Mouse (Mus musculus) ovary, postnatal 36 days (tissue): ENCODE data around the gene Cbarp.

Source experiments
- DNase-seq: peaks from one replicate; pipeline ENCODE4 v3.0.0; 2022; ENCODE audit warnings: low spot score, mixed read lengths

Cbarp gene

DNA sequence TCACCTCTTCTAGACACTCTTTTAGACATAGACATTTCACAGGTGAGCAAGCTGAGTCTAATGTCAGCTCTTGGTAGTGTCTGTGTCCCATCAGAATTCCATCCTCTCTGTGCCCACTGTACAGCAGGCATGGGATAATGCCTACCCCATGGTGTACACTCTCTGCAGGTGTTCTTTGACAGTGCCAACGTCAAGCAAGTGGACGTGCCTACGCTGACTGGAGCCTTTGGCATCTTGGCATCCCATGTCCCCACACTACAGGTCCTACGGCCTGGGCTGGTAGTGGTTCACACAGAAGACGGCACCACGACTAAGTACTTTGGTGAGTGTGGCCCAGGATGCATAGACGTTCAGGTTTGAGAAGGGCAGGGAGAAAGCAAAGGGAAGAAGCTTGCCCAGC, 3.0 kb upstream of the Cbarp start:
- DNase-seq, result no peak

DNA sequence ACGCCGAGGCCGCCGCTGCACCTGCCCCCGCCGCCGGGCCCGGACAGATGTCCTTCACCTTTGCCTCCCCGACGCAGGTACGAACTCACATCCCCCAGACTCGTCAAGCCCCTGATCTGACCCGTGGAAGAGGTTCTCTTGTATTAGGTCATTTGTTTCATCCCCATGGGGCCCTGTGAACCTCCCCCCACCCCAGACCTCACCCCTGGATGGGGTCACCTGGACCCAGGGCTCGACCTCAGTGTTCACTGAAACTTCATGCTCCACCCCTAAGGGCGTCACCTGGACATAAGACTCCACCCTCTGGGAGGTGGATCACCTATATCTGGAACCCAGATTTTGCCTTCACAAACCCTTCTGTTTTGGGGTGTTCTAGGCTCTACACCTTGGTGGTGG, 1.9 kb upstream of the Cbarp start:
- DNase-seq, result no peak

DNA sequence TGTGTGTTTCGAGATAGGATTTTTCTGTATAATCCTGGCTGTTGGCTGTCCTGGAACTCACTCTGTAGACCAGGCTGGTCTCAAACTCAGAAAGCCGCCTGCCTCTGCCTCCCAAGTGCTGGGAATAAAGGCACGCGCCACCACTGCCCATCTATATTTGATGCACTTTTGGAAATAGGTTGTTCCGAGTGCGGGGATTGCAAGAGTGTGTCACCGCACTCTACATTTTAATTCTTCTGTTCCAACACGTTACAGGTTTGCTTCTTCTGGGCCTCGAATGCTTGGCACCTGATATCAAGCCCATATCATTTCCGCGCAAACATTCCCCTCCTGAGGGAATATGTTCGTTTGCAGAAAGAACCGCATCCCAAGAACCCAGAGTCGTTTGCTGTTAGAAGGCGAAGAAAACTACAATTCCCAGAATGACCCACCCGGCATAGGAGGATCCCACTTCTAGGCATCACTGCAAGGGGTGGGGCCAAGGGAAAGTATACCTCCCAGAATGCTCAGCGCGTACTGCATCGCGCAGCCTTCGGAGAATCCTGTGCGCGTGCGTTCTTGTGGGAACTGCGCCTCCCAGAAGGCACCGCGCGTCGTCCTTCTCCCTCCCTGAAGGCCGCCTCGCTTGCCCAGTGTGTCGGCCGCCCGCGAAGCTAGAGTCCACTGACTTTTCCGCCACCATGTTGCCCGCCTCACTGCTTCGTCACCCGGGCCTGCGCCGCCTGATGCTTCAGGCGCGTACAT, 1.3 kb upstream of the Cbarp start:
- peak; percentile 89 for DNase-seq

DNA sequence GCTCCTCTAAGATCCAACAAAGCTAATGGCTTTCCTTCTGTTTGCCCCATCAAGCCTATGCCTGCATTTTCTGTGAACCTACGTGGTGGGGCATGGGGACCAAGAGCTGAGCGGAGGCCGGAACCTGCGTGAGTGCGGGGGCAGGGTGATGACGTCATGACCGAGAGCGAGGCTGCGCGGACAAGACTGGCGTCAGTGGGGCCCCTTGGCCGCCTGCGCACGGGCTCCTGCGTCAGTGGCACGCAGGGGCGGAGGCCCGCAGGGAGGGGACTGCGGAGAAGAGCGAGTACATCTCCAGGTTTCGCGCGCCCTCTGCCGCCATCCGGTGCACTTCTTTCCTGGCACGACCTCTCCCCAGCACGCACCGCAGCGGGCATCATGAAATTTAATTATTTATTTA, 608 bp upstream of the Cbarp start:
- DNase-seq, result peak; percentile 96

DNA sequence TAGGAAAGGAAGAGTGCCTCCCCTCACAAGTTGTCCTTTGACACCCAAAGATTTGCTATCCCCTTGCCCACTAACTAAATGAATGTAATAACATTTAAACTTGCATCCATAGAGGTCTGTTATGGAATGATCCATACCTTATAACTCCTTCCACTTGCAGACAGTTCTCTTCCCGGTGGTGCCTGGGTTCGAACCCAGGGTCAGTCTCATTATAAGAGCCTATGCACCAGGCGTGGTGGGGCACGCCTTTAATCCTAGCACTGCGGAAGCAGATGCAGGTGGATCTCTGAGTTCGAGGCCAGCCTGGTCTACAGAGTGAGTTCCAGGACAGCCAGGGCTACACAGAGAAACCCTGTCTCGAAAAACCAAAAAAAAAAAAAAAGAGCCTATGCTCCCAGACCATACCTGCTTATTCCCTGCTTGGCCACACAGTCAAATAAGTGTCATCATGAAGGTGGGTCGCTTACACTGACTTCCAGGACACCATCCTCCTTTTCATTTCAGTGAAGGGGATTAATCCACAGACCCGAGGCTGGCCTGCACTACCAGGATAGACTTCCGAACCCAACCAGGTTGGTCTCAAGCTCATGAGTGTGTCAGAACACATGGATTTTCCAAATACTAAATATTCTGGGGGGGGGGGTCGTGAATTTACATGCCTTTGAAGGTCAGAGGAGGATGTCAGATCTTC, 515 bp downstream of the Cbarp start:
- DNase-seq, result no peak

DNA sequence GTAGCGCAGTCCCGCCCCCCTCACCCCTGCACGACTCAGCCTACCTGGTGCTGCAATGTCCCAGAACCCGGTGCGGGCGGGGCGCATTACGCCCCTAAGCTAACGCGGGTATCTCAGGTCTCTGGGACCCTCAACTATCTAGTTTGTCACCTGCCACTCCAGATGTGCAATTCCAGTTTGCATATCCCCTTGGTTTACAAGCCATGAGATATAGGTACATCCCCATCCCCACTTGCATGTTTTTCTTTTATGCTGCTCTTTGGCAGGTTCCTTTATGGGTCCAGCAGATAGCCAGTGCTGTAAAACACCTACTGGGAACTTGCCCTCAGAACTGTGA, 1.2 kb downstream of the Cbarp start:
- no peak for DNase-seq

DNA sequence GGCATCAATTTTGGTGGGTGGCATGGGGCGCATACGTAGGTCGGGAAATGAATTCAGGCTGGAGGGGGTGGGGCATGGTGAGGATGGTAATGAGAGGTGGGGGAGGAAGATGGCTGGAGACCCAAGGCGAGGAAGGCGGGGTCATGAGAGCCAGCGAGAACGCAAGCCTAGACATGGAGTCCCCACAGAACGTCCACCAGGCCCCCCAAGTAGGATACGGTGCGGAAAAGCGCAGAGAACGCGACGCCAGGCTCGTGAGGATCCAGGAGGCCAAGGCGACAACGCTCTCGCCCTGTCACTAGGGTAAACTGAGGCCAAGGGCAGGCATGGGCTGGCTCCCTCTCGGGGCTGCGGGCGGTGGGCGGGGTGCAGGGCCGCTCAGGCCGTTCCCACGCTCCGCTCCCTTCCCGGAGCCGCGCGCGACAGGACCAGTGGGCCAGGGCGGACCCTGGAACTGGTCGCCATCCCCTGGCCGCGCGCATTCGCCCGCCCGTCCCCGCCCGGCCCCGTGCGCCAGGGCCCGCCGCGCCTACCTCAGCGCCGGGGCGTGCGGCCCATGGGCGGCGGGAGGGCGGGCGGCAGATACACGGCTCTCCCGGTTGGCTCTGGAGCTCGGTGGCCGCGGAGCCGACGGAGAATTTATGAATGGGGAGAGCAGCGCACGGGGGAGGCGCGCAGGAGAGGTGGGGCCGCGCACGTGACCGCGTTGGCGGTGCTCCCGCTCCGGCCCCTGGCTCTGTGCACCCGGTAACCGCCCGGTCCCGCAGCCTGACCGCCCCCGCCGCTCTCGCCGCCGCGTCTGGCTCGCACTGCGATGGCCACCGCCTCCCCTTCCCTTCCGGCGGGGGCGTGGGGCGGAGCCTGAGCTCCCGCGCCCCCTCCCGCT, 1.8 kb downstream of the Cbarp start, which contains the start of gene Atp5d:
Gene Atp5d, plus strand, starts transcription at position 80 of the 886 bp plus-strand sequence.
- DNase-seq, result peak; percentile 75

DNA sequence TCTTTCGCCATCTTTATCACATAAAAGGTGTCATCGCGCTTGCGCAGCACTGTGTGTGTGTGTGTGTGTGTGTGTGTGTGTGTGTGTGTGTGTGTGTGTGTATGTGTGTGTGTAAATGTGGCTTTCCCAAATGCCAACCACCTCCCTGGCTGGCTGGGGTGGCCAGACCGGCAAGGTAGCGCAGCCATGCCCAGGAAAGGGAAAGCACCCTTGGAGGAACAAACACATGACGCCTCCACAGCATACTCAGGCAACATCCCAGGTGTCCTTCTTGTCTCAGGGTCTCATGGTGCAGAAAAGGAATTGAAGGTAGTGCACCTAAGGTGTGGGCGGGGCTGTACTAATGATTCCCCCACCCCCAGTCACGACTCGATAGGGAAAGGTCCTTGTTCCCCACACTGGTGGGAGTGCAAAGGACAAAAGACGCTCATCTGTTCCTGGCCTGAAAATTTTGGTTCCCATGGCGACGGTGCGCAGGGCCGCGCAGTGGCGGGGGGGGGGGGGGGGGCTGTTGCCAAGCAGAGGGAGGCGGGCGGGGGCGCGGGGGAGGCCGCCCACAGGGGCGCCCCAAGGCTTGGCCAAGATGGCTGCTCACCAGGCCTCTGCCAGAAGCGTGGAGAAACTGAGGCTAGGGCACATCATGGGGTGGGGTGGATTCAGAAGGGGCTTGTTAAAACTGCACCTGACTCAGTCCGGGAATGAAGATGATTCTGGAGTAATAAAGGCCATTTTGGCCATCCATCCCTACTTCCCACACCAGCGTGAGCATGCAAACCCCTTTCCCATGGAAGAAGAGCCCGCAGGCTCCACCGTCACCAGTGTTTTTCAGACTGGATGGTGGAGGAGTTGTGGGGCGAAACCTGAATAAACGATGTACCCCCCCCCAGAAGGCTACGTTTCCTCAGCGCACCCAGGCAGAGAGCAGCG, 2.7 kb downstream of the Cbarp start:
- no peak for DNase-seq

DNA sequence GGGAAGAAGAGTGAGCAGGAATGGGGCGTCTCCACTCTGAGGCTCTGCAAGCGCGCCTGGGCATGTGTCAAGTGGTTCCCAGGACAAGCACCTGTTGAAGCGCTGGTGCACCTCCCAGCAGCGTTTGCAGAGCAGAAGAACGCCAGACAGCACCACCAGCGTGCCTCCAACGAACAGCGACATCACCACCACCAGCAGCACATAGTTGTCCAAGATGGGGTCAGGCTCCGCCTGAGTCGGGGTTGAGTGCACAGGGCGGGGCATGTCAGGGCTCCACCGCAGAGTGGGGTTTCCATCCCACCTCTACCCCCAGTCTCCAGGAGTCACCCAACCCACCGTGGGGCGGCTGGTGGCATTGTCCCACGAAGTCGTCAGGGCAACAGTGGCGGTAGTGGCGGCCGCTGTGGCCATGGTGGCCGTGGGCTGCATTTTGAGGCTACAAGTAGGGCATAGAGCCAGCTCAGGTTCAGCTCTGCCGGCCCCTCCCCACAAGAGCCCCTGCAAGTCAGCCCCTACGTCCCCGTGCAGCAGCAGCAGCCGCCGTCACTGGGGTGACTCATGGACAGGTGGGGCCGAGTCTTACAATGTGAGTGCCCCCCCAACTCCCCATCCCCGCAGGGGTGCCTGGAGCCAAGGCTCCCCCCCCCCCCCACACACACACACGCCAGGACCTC, 3.5 kb downstream of the Cbarp start:
- DNase-seq, result no peak

DNA sequence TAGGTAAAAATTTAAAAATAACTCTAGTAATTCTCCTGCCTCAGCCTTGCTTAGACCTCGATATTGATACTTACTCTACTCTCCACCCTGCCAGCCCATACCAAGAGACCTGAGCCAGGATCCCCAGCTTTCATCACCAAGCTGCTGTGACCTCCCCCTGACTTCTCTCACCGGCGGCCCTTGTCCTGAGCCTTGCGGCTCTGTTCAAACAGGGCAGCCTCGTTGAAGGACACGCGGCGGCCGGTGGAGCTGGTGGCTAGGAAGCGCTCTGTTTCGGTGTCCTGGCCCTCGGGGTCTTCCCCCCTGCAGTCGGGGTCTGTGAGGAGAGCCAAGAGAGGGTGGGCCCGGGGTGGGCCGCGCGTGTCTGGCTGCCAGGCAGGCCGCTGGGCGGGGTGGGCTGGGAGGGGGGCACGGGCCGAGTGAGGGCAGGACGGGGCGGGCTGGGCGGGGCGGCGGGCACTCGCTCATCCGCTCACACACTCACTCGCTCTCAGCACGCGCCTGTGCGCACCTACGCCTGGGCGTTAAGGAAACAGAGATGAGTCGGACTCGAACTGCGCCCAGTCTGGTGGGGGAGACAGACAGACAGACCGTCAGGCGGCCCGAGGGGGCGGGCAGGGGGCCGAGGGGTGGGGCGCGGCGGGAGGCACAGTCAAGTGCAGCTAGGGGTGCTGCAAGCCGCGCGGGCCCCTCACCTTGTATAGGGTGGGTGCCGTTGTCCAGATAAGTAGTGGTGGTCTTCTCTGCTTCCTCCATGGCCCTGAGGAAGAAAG, 4.3 kb downstream of the Cbarp start:
- no peak for DNase-seq

DNA sequence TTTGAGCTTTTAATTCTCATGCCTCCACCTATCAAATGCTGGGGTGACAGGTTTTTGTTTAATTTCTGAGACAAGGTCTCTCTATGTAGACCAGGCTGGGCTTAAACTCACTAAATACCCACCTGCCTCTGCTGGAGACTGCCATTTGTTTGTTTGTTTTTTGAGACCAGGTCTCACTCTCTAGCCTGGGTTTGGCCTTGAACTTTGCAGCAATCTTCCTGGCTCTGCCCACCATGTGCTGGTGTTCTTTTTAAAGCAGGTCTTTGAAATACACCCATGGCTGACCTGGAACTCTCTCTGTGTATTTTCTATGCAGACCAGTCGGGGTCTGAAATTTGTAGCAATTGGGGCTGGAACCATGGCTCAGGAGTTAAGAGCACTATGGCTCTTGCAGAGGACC, 5.0 kb downstream of the Cbarp start:
- DNase-seq, result no peak

DNA sequence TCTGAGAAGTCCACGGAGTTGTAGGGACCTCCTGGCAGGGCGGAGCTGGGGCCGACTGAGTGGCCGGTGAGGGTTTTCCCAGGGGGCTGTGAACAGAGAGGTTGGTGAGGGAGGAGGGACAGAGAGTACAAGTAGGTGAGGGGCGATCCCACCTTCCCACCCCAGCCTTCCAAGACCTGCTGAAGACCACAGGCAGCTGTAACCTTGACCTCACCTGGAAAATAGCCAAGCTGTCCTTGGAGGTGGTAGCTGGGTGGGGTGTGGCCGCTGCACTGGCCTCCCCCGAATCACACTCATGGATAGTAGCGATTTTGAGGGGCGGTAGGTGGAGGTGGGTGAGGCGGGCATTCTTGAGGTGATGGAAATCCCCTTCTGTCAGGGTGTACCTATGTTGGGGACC, 5.5 kb downstream of the Cbarp start:
- DNase-seq, result no peak

DNA sequence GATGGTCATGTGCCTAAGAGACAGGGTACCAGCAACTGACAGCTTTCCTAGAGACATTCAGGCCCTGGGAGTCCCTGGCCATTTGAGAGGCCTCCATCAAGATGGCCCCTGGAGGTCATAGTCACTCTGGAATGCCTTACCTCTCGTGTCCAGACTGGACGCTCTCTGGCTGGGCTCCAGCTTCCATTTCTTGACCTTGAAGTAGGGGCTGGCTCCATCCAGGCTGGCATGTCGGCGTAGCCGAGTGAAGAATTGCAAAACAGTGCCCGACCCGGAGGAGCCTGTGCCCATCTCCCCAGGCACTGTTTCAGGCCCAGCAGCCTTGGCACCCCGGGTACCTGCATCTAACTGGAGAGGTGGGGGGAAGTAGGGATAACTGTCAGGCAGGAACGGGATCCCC, 6.2 kb downstream of the Cbarp start:
- no peak for DNase-seq

DNA sequence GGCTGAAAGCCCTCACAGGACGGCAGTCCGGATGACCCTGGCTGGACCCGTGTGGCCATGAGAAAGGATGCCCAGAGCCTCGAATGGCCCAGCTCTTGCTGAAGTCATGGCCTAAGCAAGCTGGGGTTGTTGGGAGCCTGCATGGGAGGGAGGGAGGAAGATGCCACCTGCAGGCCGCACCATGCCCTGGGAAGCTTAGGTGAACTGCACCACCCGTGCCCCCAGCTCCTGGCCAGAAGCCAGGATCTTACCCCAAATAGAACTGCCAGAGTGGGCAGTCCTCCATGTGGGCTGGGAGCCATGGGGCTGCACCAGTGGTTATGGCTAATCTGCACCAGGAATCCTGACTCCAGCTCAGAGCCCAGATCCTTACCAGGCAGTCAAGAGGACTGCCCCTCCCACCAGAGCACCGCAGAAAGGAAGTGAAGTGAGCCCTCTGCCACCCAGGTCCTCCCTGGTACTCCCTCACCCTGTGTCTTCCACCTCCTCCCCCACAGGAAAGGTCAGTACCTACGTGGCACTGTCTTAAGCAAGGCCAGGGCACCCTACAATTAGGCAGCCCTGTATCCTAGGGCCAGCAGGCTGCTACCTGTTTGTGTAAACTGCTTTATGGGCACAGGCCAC, 7.3 kb downstream of the Cbarp start:
- DNase-seq, result no peak

DNA sequence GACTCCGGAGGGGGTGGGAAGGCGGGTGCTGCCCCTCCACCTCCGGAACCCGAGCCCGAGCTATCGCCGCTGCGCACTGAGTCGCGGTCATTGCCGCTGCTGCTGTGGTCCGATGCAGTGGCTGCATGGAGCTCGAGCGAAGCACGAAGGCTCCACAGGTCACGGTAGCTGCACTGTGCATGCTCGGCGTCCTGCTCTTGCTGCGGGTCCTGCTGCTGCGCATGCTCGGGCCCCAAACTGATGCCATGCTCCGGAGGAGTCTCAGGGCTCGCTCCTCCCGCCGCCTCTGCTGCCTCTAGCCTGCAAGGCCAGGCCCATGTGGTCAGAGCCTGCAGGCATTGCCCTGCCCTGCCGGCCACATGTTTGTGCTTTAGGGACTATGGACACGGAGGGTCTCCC, 8.7 kb downstream of the Cbarp start:
- no peak for DNase-seq

DNA sequence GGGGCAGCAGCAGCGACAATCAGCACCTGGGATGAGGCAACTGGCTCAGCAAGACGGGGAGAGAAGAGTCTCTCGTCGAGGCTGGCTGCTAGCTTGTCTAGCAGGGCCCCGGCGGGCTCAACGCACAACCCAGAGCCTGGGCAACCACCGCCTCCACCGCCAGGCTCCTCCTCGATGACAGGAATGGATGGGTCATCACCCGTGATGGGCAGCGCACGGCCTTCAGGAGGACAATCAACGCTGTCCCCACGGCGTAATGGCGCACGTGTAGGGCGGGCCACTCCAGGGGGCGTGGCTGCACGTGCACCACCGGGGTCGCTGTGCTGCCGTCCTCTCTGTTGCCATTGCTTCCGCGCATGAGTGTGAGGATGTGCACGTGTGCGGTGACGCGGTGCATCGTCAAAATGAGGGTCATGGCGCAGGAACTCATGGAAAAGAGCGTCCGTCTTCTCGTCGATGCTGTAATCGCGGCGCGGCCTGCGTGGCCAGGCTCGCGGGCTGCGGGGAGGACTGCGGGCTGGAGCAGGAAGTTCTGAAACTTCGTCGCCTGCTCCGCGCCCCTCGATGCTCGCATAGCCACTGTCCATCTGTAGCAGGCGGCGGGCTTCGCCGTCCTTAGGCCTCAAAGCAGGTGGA, 9.2 kb downstream of the Cbarp start:
- no peak for DNase-seq

DNA sequence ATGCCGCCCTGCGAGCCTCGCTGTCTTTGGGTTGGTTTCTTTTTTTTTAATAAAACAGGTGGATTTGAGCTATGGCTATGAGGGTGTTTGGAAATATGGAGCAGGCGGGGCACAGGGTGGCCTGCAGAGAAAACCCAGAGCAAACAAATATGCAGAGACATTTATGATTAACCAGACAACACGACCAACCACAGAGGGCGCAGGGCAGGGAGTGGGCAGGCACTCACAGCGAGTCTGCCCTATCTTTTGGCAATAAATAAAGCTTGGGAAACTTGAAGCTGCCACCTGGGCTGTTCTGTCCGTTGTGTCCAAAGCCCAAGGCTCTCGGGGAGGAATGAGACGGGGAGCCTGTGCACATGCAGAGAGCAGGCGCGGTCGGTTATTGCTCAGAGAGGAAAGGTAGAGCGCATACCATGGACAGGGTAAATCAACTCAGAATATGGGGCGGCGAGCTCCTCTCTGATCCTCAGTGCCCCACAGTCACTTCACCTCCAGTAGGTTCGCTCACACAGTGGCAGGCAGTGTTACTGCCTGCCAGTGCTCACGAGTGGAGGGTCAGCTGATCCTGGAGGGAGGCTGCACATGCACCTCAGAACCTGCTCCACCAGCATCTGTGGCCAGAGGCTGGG, 10.1 kb downstream of the Cbarp start:
- no peak for DNase-seq

DNA sequence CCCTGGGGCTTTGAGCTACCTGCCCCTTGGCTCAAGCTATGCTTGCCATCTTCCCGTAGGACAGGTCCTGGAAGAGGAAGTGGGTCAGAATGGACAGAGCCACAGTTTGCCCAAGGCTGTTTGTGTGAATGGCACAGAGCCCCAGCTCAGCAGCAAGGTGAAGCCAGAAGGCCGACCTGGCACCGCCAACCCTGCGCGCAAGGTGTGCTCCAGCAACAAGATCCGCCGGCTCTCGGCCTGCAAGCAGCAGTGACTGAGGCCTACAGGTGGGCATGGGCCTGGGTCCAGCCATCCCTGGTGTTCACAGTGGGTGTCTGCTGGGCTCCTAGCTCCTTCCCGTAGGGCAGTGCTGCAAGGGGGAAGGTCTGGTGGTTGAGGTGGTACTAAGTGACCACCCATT, 10.8 kb downstream of the Cbarp start:
- no peak for DNase-seq

DNA sequence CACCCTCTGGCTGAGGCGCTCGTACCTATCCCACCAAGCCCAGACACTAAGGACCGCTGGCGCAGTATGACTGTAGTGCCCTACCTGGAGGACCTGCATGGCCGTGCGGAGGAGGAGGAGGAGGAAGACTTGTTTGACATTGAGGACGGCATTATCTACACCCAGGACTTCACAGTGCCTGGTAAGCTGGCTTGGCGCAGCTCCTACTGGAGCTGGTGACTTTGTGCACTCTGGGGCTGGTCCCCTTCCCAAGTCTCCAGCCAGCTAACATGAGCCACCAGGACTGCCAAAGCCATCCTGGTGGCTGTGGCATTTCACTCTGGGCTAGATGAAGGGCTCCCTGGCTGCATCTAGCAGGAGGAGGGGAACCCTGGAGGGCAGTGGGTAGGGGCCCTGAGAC, 12.7 kb downstream of the Cbarp start:
- DNase-seq, result no peak
